Mouse (Mus musculus): ENCODE data around the gene Cbr2. TPM values are rescaled to one million over a fixed set of nuclear protein-coding genes. Genes with fewer than 3 reads are reported as not detected.

Gene Cbr2
- total and polyA plus RNA-seq, 2 experiments, result 0.28 TPM; not detected in 1

DNA sequence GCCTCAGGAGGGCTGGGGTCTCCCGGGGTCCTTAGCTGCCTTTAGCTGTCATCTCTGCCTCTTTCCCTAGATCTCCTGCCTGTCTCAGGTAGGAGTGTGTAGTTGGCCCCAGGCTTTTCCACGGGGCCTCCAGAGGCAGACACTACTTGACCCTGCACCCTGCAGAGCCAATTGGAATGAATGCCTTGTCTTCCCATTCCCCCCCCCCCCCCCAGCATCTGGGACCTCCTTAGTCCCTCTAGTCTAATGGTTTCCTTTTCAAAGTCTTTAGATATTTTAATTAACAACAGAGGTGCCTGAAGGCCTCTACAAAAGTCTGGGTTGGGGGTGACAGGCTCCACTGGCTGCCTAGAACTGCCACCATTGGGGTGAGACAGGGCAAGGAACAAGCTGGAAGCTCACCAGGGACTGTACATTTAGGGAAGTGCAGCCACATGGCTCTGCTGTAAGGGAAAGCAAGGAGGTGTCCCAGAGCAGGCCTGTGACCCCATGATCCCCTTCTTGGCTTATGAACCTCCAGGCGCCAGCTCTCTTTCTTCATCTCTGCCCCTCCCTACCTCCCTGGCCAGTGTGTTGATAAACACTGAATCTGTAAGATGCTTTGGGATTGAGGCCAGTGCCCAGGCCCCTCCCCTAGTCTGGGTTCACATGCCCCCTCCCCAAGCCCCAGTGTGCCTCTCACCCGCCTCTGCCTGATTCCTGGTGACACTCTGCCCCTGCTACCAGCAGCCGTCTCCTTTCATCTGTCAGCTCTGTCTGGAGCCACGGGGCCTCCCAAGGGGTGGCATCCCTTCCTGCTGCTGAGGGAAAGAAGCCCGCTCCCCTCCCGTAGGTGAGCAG lies 27.2 kb downstream of the Cbr2 start:
- Histone ChIP-seq H3K36me3 (ENCODE audit: control insufficient read depth, insufficient read depth, low read length) (peaks cover 3% of the 10 kb centered on the region; the same call in 1 of the 2 replicates), H3K79me2 (ENCODE audit: control insufficient read depth, insufficient read depth, low read length) (no peaks in the 10 kb centered on the region), H3K27ac (replicated peaks; ENCODE audit: insufficient read depth, low read depth, low read length) (no peak overlapping the region), H3K27me3 (ENCODE audit: control insufficient read depth, insufficient read depth, low read length) (no peaks in the 10 kb centered on the region), H3K4me3 (ENCODE audit: insufficient read depth, low read depth, low read length) (no peak overlapping the region), H3K4me1 (ENCODE audit: control insufficient read depth, insufficient read depth, low read length) (no peaks in the 10 kb centered on the region), H3K9ac (ENCODE audit: low read depth, low read length) (no peak overlapping the region)
- no peak for TF ChIP-seq CTCF (IDR thresholded peaks at IDR 0.05; ENCODE audit: low read depth, low read length)
- TF ChIP-seq POLR2A (IDR thresholded peaks at IDR 0.05; ENCODE audit: extremely low read depth, insufficient read depth, low read length), result no peak
- WGBS, result 82% methylated on average over 8 of the region's 8 CpGs
- DNase-seq (ENCODE audit: extremely low read depth, low read depth, low spot score), result no peak

DNA sequence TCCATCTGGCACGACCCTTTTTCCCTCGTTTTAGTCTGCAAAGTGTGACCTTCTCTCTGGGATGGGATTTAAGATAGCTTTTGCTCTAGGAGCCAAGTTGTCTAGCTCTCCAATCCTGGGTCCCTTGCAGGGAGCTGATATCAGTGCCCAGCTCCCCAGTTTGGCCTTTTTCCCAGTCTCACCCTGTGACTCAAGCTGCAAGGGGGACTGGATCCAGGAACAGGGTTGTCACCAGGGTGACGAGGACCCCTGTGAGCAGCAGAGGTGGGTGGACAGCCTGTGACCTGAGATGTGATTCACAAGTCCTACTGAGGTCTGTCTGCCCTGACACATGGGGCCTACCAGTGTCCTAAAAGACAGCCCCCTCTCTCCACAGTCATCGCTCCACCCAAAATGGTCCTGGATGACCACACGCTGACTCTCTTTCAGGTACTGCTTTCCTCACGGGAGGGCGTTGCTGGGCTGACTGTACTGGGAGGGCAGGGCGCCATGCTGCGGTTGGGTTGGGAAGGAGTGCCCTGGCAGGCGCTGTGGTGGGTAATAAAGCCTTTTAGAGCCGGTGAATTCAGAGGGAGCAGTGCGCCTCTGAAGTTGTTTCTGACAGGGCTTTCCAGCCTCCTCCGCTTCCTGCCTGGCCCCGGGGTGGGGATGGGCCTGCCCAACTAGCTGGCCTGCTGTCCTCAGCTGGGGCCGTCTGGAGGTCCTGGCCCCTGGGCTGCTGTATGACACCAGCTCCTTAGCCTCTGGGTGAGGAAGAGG lies 28.0 kb downstream of the Cbr2 start:
- Histone ChIP-seq H3K27me3 (ENCODE audit: control insufficient read depth, insufficient read depth, low read length) (no peaks in the 10 kb centered on the region), H3K36me3 (ENCODE audit: control insufficient read depth, insufficient read depth, low read length) (peaks cover 3% of the 10 kb centered on the region; the same call in 1 of the 2 replicates), H3K4me3 (ENCODE audit: insufficient read depth, low read depth, low read length) (no peak overlapping the region), H3K27ac (replicated peaks; ENCODE audit: insufficient read depth, low read depth, low read length) (no peak overlapping the region), H3K4me1 (ENCODE audit: control insufficient read depth, insufficient read depth, low read length) (no peaks in the 10 kb centered on the region), H3K79me2 (ENCODE audit: control insufficient read depth, insufficient read depth, low read length) (no peaks in the 10 kb centered on the region), H3K9ac (ENCODE audit: low read depth, low read length) (no peak overlapping the region)
- whole genome bisulfite sequencing, result 87% methylated on average over 15 of the region's 15 CpGs
- no peak for TF ChIP-seq CTCF (IDR thresholded peaks at IDR 0.05; ENCODE audit: low read depth, low read length)
- no peak for TF ChIP-seq POLR2A (IDR thresholded peaks at IDR 0.05; ENCODE audit: extremely low read depth, insufficient read depth, low read length)
- DNase-seq (ENCODE audit: extremely low read depth, low read depth, low spot score), result no peak

DNA sequence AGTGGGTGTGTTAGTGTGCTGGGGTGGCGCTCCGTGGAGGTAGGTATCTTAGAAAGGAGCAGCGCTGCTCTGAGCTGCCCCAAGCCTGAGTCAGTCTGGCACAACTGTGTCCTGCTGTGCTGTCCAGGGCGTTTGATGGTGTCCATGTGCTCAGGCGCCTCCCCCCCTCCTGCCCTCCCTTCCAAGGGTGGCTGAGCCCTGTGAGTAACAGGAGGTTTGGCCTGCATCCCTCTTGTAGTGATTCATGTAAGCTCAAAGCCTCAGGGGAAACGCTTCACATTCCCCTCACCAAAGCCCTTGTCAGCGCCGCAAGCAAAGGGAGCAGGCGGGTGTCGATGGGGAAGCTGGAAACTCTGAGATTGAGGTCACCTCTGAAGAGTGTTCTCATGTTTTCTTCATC lies 34.2 kb downstream of the Cbr2 start:
- TF ChIP-seq CTCF (IDR thresholded peaks at IDR 0.05; ENCODE audit: low read depth, low read length), result no peak
- no peak for TF ChIP-seq POLR2A (IDR thresholded peaks at IDR 0.05; ENCODE audit: extremely low read depth, insufficient read depth, low read length)
- no peak overlapping the region for H3K27ac ChIP-seq (replicated peaks; ENCODE audit: insufficient read depth, low read depth, low read length)
- peaks cover 3% of the 10 kb centered on the region; the same call in 1 of the 2 replicates for H3K79me2 ChIP-seq (ENCODE audit: control insufficient read depth, insufficient read depth, low read length)
- WGBS, result 87% methylated on average over 10 of the region's 10 CpGs
- H3K9ac ChIP-seq (ENCODE audit: low read depth, low read length), result no peak overlapping the region
- peaks cover 25% of the 10 kb centered on the region for H3K4me1 ChIP-seq (ENCODE audit: control insufficient read depth, insufficient read depth, low read length)
- H3K27me3 ChIP-seq (ENCODE audit: control insufficient read depth, insufficient read depth, low read length), result no peaks in the 10 kb centered on the region
- peaks cover 3% of the 10 kb centered on the region; the same call in 1 of the 2 replicates for H3K36me3 ChIP-seq (ENCODE audit: control insufficient read depth, insufficient read depth, low read length)
- H3K4me3 ChIP-seq (ENCODE audit: insufficient read depth, low read depth, low read length), result no peak overlapping the region
- DNase-seq (ENCODE audit: extremely low read depth, low read depth, low spot score), result no peak

DNA sequence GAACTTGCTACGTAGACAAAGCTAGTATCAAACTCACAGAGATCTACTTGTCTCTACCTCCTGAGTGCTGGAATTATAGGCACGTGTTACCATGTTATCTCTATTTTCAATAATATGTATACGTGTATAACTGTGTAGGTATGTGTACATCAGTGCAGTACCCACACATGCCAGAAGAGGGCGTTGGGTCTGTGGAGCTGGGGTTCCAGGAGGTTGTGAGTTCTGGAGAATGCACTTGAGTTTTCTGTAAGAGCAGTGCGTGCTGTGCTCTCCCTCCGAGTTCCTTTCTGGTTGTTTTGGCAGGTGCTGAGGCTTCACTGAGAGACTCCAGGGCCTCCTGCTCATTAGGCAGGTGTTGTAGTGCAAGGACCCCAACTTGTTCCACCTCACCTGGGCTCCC lies 35.3 kb downstream of the Cbr2 start:
- Histone ChIP-seq H3K27ac (replicated peaks; ENCODE audit: insufficient read depth, low read depth, low read length) (no peak overlapping the region), H3K4me3 (ENCODE audit: insufficient read depth, low read depth, low read length) (no peak overlapping the region), H3K79me2 (ENCODE audit: control insufficient read depth, insufficient read depth, low read length) (peaks cover 4% of the 10 kb centered on the region; the same call in 1 of the 2 replicates), H3K27me3 (ENCODE audit: control insufficient read depth, insufficient read depth, low read length) (no peaks in the 10 kb centered on the region), H3K36me3 (ENCODE audit: control insufficient read depth, insufficient read depth, low read length) (no peaks in the 10 kb centered on the region; the same call in 1 of the 2 replicates), H3K4me1 (ENCODE audit: control insufficient read depth, insufficient read depth, low read length) (peaks cover 36% of the 10 kb centered on the region), H3K9ac (ENCODE audit: low read depth, low read length) (no peak overlapping the region)
- TF ChIP-seq CTCF (IDR thresholded peaks at IDR 0.05; ENCODE audit: low read depth, low read length) (peak; percentile 30; the same call in 1 of the 2 replicates), POLR2A (IDR thresholded peaks at IDR 0.05; ENCODE audit: extremely low read depth, insufficient read depth, low read length) (no peak)
- no peak for DNase-seq (ENCODE audit: extremely low read depth, low read depth, low spot score)
- 90% methylated on average over 6 of the region's 6 CpGs for WGBS

DNA sequence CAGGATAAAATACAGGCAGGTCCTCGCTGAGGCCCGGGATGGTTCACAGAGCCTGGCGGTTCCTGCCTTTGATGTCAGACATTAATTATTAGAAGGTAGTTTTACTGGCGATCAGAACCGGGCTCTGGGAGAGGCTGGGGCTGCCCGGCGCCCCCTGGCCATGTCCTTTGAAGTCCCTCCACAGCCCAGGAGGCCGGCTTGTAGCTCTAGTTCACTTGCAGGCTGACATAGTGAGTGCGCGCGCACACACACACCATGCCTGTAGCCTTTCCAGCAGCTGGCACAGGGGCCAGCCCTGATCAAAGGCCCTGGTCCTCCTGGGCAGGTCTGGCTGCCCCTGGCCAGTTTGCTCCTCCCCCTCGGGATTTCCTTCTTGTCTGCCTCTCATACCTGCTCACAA lies 36.3 kb downstream of the Cbr2 start:
- H3K36me3 ChIP-seq (ENCODE audit: control insufficient read depth, insufficient read depth, low read length), result no peaks in the 10 kb centered on the region
- no peak for TF ChIP-seq POLR2A (IDR thresholded peaks at IDR 0.05; ENCODE audit: extremely low read depth, insufficient read depth, low read length)
- no peak for TF ChIP-seq CTCF (IDR thresholded peaks at IDR 0.05; ENCODE audit: low read depth, low read length)
- H3K4me3 ChIP-seq (ENCODE audit: insufficient read depth, low read depth, low read length), result no peak overlapping the region
- peak overlapping the region; percentile 14; the same call in 1 of the 2 replicates for H3K9ac ChIP-seq (ENCODE audit: low read depth, low read length)
- DNase-seq (ENCODE audit: extremely low read depth, low read depth, low spot score), result peak; percentile 84
- WGBS, result 43% methylated on average over 12 of the region's 12 CpGs
- H3K27me3 ChIP-seq (ENCODE audit: control insufficient read depth, insufficient read depth, low read length), result no peaks in the 10 kb centered on the region
- H3K79me2 ChIP-seq (ENCODE audit: control insufficient read depth, insufficient read depth, low read length), result peaks cover 7% of the 10 kb centered on the region; the same call in 1 of the 2 replicates
- H3K4me1 ChIP-seq (ENCODE audit: control insufficient read depth, insufficient read depth, low read length), result peaks cover 38% of the 10 kb centered on the region
- peak overlapping the region; percentile 74 for H3K27ac ChIP-seq (replicated peaks; ENCODE audit: insufficient read depth, low read depth, low read length)

Data from liver, adult 2 months (tissue).